Mouse (Mus musculus): Measurements from ENCODE around the gene Cc2d1b. TPM values are rescaled to one million over a fixed set of nuclear protein-coding genes. Genes with fewer than 3 reads are reported as not detected.

The Cc2d1b gene
- polyA plus RNA-seq, 1 experiment, result 51.7 TPM

- no peak for DNase-seq (ENCODE audit: extremely low spot score in 1 of 2, low spot score in 1 of 2)
Measured at GRCm38 (mm10) chr4:108637721-108638120, 18.0 kb downstream of the Cc2d1b start.

GRCm38 (mm10) chr4:108638752-108639151 lies 19.0 kb downstream of the Cc2d1b start:
- no peak for DNase-seq (ENCODE audit: extremely low spot score in 1 of 2, low spot score in 1 of 2)

DNA sequence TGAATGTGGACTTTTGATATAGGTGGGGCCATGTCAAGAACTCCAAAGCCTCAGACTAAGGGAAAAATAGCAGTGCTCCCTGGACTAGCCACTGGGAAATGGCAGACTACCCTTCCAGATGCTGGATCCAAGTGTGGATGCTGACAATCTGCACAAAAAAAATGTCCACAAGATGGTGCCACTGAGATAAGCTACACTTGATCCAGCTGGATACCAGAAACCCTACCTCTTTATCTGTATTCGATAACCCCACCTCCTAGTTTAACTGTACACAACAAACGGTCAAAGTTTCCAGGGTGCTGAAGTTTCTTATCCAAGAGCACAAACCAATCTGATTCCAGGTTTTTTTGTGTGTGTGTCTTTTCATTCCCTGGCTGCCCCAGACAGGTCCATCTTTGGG lies 44.7 kb downstream of the Cc2d1b start:
- peak in 1 of 2 experiments; percentile 35 for DNase-seq (ENCODE audit: extremely low spot score in 1 of 2, low spot score in 1 of 2)

Other genes starting within 250 kb of the Cc2d1b start
- gene Shisal2a, start 236.6 kb upstream of the Cc2d1b start, polyA plus RNA-seq (2012; rRNA removed), result 0.21 and 0.24 TPM in 2 replicates
- gene Gpx7, start 213.0 kb upstream of the Cc2d1b start, polyA plus RNA-seq (2012; rRNA removed), result 8.7 and 9.5 TPM in 2 replicates
- gene Tut4, start 160.5 kb upstream of the Cc2d1b start, polyA plus RNA-seq (2012; rRNA removed), result 70.3 and 75.9 TPM in 2 replicates
- 29.0 and 33.3 TPM in 2 replicates for gene Prpf38a, start 40.6 kb upstream of the Cc2d1b start, polyA plus RNA-seq (2012; rRNA removed)
- 0.38 and 0.42 TPM in 2 replicates for gene Orc1, start 40.5 kb upstream of the Cc2d1b start, polyA plus RNA-seq (2012; rRNA removed)
- 0.48 and 0.60 TPM in 2 replicates for gene 3110021N24Rik, start 99.7 kb downstream of the Cc2d1b start, polyA plus RNA-seq (2012; rRNA removed)
- 21.9 TPM in 2 replicates for gene Zfyve9, start 160.9 kb downstream of the Cc2d1b start, polyA plus RNA-seq (2012; rRNA removed)
- 88.4 and 93.9 TPM in 2 replicates for gene Btf3l4, start 213.7 kb downstream of the Cc2d1b start, polyA plus RNA-seq (2012; rRNA removed)
- 41.0 and 41.1 TPM in 2 replicates for gene Txndc12, start 214.7 kb downstream of the Cc2d1b start, polyA plus RNA-seq (2012; rRNA removed)
- gene Kti12, start 227.8 kb downstream of the Cc2d1b start, polyA plus RNA-seq (2012; rRNA removed), result 16.1 and 18.8 TPM in 2 replicates
- gene A730015C16Rik, start 228.7 kb downstream of the Cc2d1b start, polyA plus RNA-seq (2012; rRNA removed), result 0.14 and 0.17 TPM in 2 replicates